Mouse (Mus musculus) fibroblast of lung, adult 2 months (primary cell): ENCODE results near the gene Mfsd4a.

Source experiments
- DNase-seq: peaks from one replicate; pipeline ENCODE4 v3.0.0-alpha.2; 2011; ENCODE audit warnings: low read depth

The Mfsd4a gene

DNA sequence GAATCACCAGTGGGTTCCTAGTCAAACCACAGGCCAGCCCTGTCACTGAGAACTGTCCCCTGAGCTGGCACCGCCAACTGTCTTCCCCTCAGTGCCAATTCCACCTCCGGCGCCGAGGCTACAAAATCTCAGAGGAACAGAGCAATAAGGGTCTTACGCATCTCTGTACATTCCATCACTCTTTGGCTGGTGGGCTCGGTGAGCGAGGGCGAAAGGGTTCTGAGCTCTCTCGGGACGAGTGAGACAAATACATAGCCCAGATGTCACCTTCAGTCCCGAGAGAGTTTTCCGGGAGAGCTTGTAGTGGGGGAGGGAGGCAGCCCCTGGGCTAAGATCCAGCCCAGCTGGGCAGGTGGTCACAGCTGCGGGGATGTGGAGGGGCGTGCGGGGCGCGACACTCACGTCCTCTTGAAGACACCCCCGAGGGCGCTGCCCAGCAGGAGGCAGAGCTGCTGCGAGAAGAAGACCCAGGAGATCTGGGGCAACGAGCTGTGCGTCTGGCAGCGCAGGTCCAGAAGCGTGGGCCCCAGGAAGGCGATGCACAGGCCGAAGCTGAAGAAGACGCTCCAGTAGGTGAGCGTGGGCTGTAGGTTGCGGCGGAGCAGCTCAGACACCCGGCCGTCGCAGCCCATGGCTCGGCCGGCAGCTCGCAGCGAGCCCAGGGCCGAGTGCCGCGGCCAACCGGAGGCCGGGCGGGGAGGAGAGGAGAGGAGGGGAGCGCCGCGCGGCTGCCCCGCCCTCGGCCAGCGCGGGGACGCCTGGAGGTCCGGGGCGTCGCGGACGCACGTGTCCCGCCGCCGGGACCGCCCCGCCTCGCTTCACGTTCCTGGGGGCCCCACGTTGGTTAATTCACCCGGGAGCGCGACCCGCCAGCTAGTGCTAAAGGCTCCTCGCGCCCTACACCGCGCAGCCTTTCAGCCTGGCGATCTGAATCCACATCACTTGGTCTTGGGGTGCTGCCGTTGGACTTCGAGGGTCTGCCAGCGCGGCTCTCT lies at the start of gene Mfsd4a:
TSS of gene Mfsd4a (minus strand) at position 802 of the 995 bp plus-strand sequence.
- DNase-seq, result no peak

DNA sequence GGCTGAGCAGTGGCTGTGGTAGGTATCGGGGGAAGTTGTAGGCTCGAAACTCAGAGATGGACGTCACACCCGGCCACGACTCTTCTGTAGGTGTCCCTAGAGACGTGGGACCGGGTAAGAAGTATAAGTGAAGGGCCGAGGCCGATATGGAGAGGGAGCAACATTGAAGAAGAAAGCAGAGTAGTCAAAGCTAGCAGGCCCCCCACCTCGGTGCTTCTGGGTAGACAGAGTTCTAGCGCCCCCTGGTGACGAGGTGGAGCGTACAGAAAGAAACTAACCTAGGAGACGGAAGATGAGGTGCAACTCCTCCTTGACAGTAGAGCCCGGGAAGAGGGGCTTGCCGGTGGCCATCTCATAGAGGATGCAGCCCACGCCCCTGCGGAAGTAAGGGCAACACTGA lies 48.7 kb upstream of the Mfsd4a start:
- DNase-seq, result no peak

DNA sequence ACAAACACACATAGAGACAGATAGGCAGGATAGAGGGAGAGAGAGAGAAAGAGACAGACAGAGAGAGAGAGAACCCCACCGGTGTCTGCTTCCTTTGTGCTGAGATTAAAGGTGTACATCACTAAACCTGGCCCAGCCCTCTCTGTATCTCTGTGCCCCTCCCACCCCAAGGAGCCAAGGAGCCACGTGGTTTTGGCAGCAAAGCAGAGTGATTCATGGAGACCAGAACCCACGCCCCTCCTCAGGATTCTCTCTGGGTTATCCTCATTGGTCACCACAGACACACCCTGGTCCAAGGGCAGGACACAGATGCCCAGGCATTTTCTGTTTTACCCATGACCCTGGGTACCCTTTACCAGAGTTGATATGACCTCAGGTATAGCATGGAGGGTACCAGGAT lies 45.2 kb upstream of the Mfsd4a start:
- DNase-seq, result no peak

DNA sequence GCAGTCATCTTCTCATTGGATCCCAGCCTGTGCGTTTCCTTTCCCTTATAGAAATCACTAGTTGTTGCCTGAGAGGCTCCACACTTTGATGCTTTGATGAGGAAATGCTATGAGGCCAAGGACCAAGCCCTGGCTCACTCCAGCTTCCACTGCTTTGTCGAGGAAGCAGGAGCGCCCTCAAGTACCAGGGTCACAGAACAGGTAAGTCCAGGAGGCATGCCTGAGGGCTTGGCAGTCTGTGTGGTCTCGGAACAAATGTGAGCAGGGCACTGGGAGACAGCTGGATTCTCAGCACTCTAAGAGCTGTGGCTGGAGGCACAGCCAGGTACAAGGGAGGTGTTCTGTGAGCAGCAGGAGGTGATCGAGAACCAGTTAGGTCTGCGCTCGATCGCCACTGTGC lies 44.6 kb upstream of the Mfsd4a start:
- DNase-seq, result no peak

- no peak for DNase-seq
These were observed 43.5 kb upstream of the Mfsd4a start for GRCm38 (mm10) chr1:132111411-132111810.

DNA sequence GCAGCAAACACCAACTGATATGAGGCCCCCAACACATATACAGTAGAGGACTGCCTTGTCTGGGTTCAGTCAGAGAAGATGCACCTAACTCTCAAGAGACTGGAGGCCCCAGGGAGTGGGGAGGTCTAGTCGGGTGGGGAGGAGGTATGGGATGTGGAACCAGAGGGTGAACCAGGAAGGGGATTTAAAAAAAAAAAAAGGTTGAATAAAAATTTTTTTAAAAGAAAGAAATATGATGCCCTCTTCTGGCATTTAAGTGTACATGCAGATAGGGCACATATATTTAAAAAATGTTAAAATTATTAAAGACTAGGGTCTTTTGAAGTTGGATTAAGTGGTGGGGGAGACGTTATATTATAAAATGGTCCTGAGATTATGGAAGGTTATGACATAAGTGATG lies 41.5 kb upstream of the Mfsd4a start:
- no peak for DNase-seq

- DNase-seq, result no peak
These were observed 36.5 kb upstream of the Mfsd4a start for GRCm38 (mm10) chr1:132104353-132104752.

GRCm38 (mm10) chr1:132101953-132102697 lies 34.3 kb upstream of the Mfsd4a start:
- no peak for DNase-seq

DNA sequence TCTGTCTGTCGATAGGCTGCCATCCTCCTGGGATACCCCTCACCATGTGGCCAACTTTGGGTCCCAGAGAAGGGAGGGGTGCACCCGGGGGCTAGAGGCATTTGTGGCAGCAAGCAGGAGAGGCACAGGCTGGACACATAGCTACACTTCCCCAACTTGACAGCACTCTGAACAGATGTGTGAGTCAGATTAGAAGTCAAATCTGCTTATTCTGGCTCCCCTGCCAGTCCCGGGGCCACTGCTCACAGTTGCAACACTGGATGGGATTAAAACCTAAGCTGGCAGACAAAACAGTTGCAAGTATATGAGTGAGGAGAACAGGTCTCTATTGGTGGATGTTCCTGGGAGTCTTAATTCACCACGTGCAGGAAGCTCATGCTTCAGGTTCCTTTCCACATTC lies 31.9 kb upstream of the Mfsd4a start:
- DNase-seq, result no peak

DNA sequence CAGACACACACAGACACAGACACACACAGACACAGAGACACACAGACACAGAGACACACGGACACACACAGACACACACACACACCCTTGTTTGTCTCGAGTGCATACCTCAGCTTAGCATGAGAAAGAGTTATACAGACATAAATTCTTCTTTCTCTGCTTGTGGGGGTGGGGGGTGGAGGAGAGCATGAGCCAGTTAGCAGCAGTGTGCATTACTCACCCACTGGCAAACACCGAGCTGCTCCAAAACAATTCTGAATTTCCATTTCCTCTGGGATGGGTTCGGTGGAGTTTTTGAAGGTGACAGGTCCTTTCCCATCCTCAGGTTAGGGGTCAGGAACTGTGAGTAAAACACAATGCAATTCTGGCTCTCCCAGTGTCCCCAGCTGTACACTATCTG lies 31.2 kb upstream of the Mfsd4a start:
- DNase-seq, result no peak

DNA sequence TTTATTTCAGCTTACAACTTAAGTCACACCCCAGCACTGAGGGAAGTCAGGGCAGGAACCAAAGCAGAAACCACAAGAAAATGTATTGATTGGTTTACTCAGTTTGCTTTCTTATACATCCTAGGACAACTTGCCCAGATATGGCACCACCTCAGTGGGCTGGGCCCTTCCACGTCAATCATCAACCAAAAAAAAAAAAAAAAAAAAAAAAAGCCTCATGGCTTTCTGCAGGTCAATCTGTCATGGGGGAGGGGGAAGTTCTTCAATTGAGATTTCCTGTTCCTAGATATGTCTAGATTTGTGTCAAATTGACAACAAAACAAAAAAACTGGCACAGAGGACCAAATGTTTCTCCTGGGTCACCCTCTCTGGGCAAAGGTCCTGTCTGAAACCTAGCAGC lies 30.2 kb upstream of the Mfsd4a start:
- no peak for DNase-seq

DNA sequence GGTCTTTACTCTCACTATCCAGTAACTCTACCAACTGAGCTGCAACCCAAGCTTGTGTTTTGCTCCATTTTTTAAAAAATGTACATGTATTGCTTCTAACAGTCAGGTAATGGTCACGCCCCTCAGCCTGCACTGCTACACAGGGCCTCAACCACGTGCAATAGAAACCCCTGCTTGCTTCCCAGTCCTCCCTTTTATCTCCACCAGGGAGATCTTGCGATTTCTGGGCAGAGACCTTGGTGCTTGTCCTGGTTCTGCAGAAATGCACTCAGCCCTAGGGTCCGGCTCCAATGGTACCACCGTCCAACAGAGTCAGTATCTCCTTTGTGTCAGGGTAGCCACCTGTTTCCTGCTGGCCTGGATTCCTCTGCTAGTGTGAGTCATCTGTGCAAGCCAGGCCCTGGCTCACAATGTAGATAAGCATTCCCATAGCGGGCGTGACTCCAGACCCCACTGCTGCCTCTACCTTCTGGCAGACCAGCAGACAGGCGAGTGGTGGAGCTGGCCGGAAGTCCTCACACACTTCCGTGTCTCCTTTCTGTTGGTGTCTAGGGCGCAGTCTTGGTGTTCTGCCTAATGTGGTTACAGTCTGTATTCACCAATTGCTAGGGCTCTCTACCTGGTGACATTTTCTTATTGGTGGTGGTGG lies 27.6 kb upstream of the Mfsd4a start:
- no peak for DNase-seq

DNA sequence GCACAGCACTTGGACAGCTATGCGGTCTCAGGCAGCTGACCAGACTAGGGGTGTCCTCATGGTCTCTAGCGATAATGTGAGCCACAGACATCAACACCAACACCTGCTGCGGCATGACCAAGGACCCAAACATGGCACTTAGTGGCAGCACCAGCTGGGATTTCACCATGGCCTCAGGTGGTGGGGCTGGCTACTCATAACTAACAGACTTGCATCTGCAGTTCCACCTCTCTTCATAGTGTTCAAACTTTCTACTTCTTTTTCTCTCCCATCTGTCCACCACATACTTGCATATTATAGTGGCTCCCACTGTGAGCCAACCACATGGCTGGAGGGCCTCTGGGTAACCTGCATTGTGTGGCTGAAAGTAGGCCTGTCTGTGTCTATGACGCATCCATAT lies 25.4 kb upstream of the Mfsd4a start:
- no peak for DNase-seq

DNA sequence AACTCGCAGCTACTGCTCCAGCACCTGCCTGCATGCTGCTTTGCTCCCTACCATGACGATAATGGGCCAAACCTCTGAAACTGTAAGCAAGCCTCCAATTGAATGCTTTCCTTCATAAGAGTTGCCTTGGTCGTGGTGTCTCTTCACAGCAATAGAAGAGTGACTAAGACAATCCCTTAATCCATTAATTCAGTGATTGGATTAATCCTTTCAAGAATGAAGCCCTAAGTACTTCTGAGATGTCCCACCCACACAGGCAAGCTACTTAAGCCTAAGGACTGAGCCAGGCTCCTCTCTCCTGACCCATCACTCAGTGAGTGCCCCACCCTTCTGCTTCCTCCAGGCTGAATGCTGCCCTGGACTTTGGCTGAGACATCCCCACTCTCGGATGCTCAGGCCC lies 22.4 kb upstream of the Mfsd4a start:
- no peak for DNase-seq

DNA sequence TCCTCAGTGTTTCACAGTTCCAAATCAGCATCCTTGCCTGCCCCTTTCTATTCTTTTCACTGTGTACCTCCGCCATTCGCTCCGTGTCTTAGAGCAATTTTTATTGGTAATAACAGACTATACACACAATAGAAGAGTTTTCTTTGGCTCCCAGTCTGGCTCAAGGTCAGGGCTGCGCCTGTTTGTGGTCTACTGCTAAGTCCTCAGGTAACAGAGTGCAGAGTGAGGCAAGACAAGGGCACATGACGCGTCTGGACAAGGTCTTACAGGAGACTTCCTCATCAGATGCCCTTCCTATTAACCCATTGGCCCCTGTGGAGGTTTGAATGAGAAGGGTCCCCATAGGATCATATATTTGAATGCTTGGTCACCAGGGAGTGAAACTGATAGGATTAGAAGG lies 21.9 kb upstream of the Mfsd4a start:
- no peak for DNase-seq

GRCm38 (mm10) chr1:132088181-132088671 lies 20.4 kb upstream of the Mfsd4a start:
- DNase-seq, result no peak

DNA sequence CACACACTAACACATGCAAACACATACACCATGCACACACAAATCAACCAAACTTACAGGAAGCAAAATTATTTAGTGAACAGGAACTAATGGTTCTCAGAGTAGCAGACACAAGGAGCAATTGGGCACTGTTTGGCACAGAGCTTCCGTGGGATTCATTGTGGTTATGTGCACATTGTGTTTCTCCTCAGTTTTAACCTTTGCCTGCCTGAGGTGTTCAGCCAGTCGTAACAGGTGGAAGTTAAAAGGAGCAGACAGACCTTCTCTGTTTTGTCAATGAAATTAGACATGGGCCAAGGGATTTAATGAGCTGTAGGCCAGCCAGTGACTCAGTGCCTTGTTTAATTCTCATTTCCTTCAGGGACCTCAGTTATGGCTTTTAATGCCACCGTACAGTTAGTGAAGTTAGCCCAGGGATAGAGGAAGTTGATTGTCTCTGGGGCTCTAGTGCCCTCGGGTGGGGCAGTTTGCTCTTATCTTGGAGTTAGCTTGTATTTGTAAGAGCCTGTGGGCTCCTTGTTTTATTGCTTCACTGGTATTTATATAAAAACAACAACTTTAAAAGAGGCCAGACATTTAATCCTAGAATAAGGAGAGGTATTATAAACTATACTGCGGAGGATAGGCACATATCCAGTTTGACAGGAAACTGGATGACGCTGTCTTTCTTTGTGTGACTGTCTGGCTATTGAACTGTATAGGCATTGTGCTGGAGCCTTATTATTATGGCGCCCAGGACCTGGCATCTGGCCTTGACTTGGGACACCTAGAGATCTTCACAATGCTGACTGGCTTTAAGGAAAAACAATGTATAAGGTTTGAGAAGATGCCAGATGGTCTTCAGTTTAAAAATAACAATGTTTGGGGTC lies 17.6 kb upstream of the Mfsd4a start:
- DNase-seq, result no peak

GRCm38 (mm10) chr1:132078413-132078812 lies 10.6 kb upstream of the Mfsd4a start:
- DNase-seq, result no peak

DNA sequence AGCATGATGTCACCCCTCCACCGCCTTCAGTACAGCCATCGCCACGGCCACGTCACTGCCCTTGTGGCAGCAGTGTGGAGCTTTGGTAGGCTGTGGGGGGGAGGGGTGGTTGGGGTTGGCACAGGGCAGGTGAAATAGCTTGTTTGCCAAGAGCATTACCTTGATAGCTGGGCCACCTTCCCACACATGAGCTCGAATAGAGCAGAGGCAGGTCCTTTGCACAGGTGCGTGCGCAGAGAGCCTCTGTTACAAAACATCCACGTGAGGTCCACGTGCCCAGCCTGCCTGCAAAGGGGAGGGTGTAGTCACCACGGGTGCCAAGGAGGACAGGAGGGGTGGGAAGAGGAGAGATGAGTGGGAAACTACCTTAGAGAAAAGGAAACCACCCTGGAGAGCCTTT lies 7.7 kb upstream of the Mfsd4a start:
- no peak for DNase-seq

DNA sequence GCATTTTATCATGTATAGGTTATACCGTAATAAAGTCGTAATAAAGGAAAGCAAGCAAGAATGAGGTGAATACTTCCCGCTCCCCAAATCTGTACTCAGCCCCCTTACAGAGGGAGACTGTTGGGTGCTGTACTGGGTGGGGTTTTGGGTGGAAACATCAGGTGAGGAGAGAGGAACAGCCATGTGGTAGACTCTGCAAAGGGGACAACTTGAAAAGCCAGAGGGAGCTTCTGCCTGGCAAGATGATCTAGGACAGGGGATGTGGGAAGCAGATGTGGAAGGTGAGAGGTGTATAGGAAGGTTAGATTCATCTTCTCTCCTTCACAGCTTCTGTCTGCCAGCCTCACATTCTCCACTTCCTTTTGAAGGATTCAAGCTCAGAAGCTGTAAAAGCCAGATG lies 2.8 kb upstream of the Mfsd4a start:
- DNase-seq, result no peak

GRCm38 (mm10) chr1:132069436-132069835 lies 1.6 kb upstream of the Mfsd4a start:
- no peak for DNase-seq
